Mouse (Mus musculus) small intestine, adult 2 months (tissue): Measurements from ENCODE around the gene Nr6a1. TPM values are rescaled to one million over a fixed set of nuclear protein-coding genes. Genes with fewer than 3 reads are reported as not detected.

ENCODE experiments used
- H3K27ac ChIP-seq: fragments of 200-500 bp; 2 replicates; pipeline ENCODE4 v1.5.1; 2012; ENCODE audit warnings: low read depth, low read length, control low read depth, inconsistent platforms; ENCODE audit not compliant: insufficient read depth
- H3K27me3 ChIP-seq: fragments of 200-500 bp; 2 replicates; pipeline ENCODE4 v1.6.1; 2012; ENCODE audit warnings: mild to moderate bottlenecking, moderate library complexity, low read length, inconsistent platforms; ENCODE audit not compliant: control insufficient read depth, insufficient read depth
- H3K36me3 ChIP-seq: fragments of 200-500 bp; 2 replicates; pipeline ENCODE4 v1.6.1; 2012; ENCODE audit warnings: mild to moderate bottlenecking, low read length, control low read depth, inconsistent platforms; ENCODE audit not compliant: control insufficient read depth, insufficient read depth
- H3K4me1 ChIP-seq: fragments of 200-500 bp; 2 replicates; pipeline ENCODE4 v1.6.1; 2012; ENCODE audit warnings: low read length, inconsistent platforms, mixed read lengths; ENCODE audit not compliant: control insufficient read depth, insufficient read depth, insufficient read length
- H3K4me3 ChIP-seq: fragments of 200-500 bp; 2 replicates; pipeline ENCODE4 v1.5.1; 2012; ENCODE audit warnings: low read depth, mild to moderate bottlenecking, control low read depth, inconsistent platforms, low read length, moderate library complexity
- CTCF ChIP-seq: fragments of 200-500 bp; IDR thresholded peaks from 2 replicates; pipeline ENCODE4 v1.5.1; 2012; ENCODE audit warnings: low read depth, mild to moderate bottlenecking, control low read depth, inconsistent platforms, low read length, moderate library complexity, mixed read lengths; ENCODE audit not compliant: insufficient replicate concordance, insufficient read length; ENCODE audit errors: extremely low read depth
- POLR2A ChIP-seq: fragments of 200-500 bp; IDR thresholded peaks from 2 replicates; pipeline ENCODE4 v1.6.1; 2012; ENCODE audit warnings: low read depth, mild to moderate bottlenecking, control low read depth, inconsistent platforms, low read length, moderate library complexity
- WGBS: fragments of 180-500 bp; shearing (Covaris S2); methylation state at CpG from one replicate; pipeline ENCODE4 v1.1.7; 2018; 5-methylcytosine and 5-hydroxymethylcytosine counted together
- polyA plus RNA-seq: library from polyadenylated mRNA; depleted of rRNA; stranded (reverse); fragments of >200 nt; gene quantifications from 2 replicates; pipeline ENCODE4 v1.2.3, GENCODE M21; 2012

The Nr6a1 gene
- polyA plus RNA-seq, 1 experiment = 7.2 TPM

DNA sequence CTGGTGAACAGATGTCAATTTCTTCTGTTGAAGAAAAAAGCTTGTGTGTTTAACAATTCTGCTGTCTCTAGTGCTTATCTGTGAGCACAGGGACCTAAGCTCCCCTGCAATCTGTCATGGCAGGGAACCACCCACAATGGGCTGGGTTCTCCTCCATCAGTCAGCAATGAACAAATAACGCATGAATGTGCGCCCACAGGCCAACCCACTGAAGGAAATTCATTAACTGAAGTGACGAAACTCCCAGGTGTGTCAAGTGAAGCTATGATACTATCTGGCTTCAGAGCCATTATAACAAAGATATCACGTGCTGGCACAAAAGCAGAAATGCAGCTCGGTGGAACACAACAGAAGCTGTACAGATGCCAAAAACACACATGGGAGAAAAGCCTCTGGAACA lies 42.6 kb upstream of the Nr6a1 start:
- WGBS = 27% methylated on average over 5 of the region's 5 CpGs
- no peak overlapping the region for H3K27ac ChIP-seq
- H3K27me3 ChIP-seq = no peaks in the 10 kb centered on the region
- peaks cover 3% of the 10 kb centered on the region; the same call in 1 of the 2 replicates for H3K4me1 ChIP-seq
- no peak overlapping the region for H3K4me3 ChIP-seq
- TF ChIP-seq POLR2A = no peak
- no peak for TF ChIP-seq CTCF
- no peaks in the 10 kb centered on the region for H3K36me3 ChIP-seq

DNA sequence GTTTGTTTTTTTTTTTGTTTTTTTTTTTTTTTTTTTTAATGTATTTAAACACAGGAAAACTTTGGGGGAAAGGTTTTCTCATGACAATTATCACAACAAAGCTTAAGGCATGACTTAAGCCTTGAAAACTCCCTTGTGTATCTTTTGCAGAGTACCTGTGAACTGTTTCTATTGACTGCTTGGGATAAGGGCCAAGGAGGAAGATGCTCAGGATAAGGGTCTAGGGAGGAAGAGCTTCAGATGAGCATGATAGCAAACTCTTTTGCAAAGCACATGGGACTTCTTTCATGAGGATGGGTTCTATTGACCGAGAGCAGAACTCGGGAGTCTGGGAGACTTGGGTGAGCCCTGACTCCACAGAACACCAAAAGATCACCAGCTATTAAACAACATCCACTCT lies 42.2 kb upstream of the Nr6a1 start:
- TF ChIP-seq POLR2A (no peak), CTCF (no peak)
- WGBS = 61% methylated on average over 2 of the region's 2 CpGs

DNA sequence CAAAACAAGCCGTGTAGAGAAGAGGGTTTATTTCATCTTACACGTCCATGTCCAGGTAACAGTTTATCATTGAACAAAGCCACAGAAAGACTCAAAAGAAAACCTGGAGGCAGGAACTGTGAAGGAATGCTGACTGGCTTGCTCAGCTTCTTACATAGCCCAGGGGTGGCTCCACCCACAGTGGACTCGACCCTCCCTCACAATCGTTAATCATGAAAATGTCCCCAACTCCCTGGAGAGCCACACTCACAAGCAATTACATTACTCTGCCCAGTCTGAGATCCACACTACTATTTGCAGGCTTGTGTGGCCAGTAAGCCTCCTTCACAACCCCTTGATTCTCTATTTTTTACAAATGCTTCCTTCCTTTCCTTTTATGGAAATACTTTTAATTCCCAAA lies 36.7 kb upstream of the Nr6a1 start:
- 42% methylated on average over 4 of the region's 4 CpGs for WGBS
- TF ChIP-seq CTCF (no peak), POLR2A (no peak)

More for the DNA sequence above, 42.2 kb upstream of the Nr6a1 start:
- Histone ChIP-seq H3K27ac (no peak overlapping the region), H3K4me3 (no peak overlapping the region), H3K36me3 (no peaks in the 10 kb centered on the region), H3K27me3 (no peaks in the 10 kb centered on the region), H3K4me1 (peaks cover 3% of the 10 kb centered on the region; the same call in 1 of the 2 replicates)

DNA sequence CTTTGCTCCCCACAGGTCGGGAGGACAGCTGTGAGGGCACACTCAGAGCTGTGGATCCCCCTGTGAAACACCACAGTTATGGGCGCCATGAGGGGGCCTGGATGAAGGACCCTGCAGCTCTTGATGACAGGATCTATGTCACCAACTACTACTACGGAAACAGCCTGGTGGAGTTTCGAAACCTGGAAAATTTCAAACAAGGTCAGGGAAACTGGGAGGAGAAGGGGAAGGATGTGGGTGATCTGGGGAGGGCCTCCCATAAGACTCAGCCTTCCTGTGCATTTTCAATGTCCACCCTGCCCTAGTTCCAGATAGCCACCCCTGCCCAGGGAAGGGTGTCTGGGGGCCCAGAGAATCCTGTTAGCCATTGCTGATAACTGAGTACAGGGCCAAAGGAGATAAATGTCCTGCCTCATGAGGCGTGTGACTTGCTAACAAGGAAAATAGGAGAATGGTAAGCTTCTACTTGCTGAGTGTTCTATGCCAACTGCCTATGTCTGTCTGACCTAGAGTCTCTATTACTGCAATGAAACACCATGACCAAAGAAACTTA lies 30.3 kb upstream of the Nr6a1 start:
- Histone ChIP-seq H3K36me3 (no peaks in the 10 kb centered on the region), H3K27ac (no peak overlapping the region), H3K27me3 (no peaks in the 10 kb centered on the region), H3K4me3 (no peak overlapping the region), H3K4me1 (no peaks in the 10 kb centered on the region)
- WGBS = 84% methylated on average over 5 of the region's 5 CpGs
- TF ChIP-seq CTCF = no peak
- no peak for TF ChIP-seq POLR2A

More for the DNA sequence above, 36.7 kb upstream of the Nr6a1 start:
- no peaks in the 10 kb centered on the region for H3K36me3 ChIP-seq
- no peaks in the 10 kb centered on the region for H3K27me3 ChIP-seq
- no peak overlapping the region for H3K27ac ChIP-seq
- no peak overlapping the region for H3K4me3 ChIP-seq
- no peaks in the 10 kb centered on the region for H3K4me1 ChIP-seq

DNA sequence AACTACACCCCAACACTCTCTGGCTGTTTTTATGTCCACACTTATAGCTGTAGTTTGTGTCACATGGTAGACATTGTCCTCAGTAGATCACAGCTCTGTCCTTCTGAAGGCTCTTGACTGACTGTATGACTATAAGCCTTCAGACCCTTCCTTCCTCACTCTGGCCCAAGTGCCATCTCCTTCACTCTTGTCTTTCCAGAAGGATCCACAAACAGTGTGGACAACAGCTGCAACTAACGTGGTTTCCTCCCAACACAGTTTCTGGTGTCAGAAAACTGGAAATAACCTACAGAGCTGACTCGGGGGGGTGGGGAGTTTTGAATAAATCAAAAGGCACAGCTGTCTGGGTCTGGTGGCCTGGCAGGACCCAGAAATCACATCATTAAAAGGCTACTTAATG lies 28.6 kb upstream of the Nr6a1 start:
- Histone ChIP-seq H3K36me3 (no peaks in the 10 kb centered on the region), H3K4me1 (no peaks in the 10 kb centered on the region; the same call in 1 of the 2 replicates), H3K4me3 (no peak overlapping the region), H3K27me3 (no peaks in the 10 kb centered on the region), H3K27ac (no peak overlapping the region)
- 73% methylated on average over 2 of the region's 2 CpGs for WGBS
- TF ChIP-seq POLR2A = no peak

DNA sequence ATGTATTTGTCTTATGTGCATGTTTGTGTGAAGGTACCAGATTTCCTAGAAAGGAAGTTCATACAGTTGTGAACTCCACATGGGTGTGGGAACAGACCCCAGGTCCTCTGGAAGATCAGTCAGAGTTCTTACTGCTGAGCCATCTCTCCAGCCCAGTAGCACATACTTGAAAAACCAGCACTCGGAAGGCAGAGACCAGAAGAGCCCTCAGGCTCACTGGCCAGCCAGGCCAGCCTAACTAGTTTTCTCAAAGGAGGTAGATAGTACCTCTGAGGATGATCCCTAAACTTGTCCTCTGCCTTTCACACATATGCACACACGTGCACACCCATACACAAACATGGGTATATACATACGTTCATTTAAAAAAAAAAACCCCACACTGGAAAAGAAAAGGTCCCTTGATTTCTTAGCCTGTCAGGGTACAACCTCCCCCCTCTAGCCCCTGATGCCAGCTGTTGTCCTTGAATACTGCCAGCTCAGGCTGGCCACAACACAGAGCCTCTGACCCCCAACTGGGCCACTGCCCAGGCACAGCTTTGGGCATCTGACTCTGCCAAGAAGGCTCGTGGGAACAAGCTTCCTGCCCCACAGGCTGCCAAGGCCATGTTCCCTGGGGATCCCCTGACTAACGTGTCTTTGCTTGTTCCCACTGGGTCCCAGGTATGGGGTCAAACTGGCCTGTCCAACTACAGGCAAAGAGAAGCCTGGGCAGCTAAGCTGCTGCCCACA lies 25.8 kb upstream of the Nr6a1 start:
- no peak for TF ChIP-seq POLR2A
- TF ChIP-seq CTCF = no peak
- H3K4me1 ChIP-seq = peaks cover 2% of the 10 kb centered on the region
- 82% methylated on average over 5 of the region's 5 CpGs for WGBS

DNA sequence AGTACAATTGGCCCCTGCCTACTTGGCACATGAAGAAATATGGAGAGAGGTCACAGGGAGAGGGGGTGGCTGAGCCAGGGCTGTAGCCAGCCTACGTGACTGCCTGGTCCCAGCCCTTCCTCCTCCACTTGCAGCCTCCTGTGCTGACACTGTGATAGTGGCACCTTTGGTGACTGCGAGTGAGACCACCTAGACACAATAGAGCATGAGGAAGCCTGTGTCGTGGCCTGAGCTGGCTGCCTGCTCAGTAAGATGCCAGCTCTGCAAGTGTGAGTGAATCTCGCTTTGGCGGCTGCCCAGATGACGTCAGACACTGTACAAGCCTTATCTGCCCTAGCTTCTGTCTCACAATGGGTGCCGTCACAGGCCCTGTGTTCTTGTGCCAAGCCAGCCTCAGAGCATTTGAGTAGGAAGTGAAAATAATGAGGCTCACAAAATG lies 22.8 kb upstream of the Nr6a1 start:
- Histone ChIP-seq H3K36me3 (no peaks in the 10 kb centered on the region), H3K27me3 (no peaks in the 10 kb centered on the region), H3K4me3 (no peak overlapping the region), H3K4me1 (peaks cover 2% of the 10 kb centered on the region), H3K27ac (no peak overlapping the region)
- 13% methylated on average over 7 of the region's 7 CpGs for WGBS
- no peak for TF ChIP-seq CTCF
- no peak for TF ChIP-seq POLR2A

More for the DNA sequence above, 25.8 kb upstream of the Nr6a1 start:
- no peak overlapping the region for H3K27ac ChIP-seq
- no peak overlapping the region for H3K4me3 ChIP-seq
- H3K36me3 ChIP-seq = no peaks in the 10 kb centered on the region
- no peaks in the 10 kb centered on the region for H3K27me3 ChIP-seq
